Mouse (Mus musculus) activated CD4-positive, CD25-positive, alpha-beta regulatory T cell, adult 4 months (primary cell): ENCODE data around the gene Tmem177. TPM values are rescaled to one million over a fixed set of nuclear protein-coding genes. Genes with fewer than 3 reads are reported as not detected.

Experiments used
- ATAC-seq: one replicate; pipeline ENCODE4 v1.8.0; 2017
- polyA plus RNA-seq, 2 experiments: library from polyadenylated mRNA; unstranded; fragments of 100-300 nt; shearing (Covaris generic); gene quantifications; one replicate each; pipeline ENCODE4 v1.2.1; 2017

Tmem177 gene
- 1 to 10 TPM; 5.6 to 6.0 TPM for polyA plus RNA-seq

GRCm38 (mm10) chr1:119912953-119913814 is at the start of gene Tmem177:
Gene Tmem177, minus strand, starts transcription at chr1:119913208.
- ATAC-seq = peak; percentile 95

GRCm38 (mm10) chr1:119959920-119960319 is 46.9 kb upstream of the Tmem177 start:
- ATAC-seq = no peak

GRCm38 (mm10) chr1:119959464-119959863 is 46.5 kb upstream of the Tmem177 start:
- no peak for ATAC-seq

- no peak for ATAC-seq
Observed at GRCm38 (mm10) chr1:119957716-119958222, 44.8 kb upstream of the Tmem177 start.

- no peak for ATAC-seq
Observed at GRCm38 (mm10) chr1:119954680-119955079, 41.7 kb upstream of the Tmem177 start.

- ATAC-seq = no peak
Observed at GRCm38 (mm10) chr1:119953456-119953855, 40.4 kb upstream of the Tmem177 start.

- no peak for ATAC-seq
Observed at GRCm38 (mm10) chr1:119950086-119950485, 37.1 kb upstream of the Tmem177 start.

- ATAC-seq = no peak
Observed at GRCm38 (mm10) chr1:119936861-119937260, 23.9 kb upstream of the Tmem177 start.

- ATAC-seq = no peak
Observed at GRCm38 (mm10) chr1:119931421-119932150, 18.6 kb upstream of the Tmem177 start.

GRCm38 (mm10) chr1:119929715-119930114 is 16.7 kb upstream of the Tmem177 start:
- ATAC-seq = no peak

- ATAC-seq = peak; percentile 46
Observed at GRCm38 (mm10) chr1:119919299-119919698, 6.3 kb upstream of the Tmem177 start.

- ATAC-seq = no peak
Observed at GRCm38 (mm10) chr1:119916823-119917371, 3.9 kb upstream of the Tmem177 start.

GRCm38 (mm10) chr1:119907206-119907748 is 5.7 kb downstream of the Tmem177 start:
- no peak for ATAC-seq

GRCm38 (mm10) chr1:119903231-119903620 is 9.8 kb downstream of the Tmem177 start:
- ATAC-seq = no peak

GRCm38 (mm10) chr1:119902551-119903230 is 10.3 kb downstream of the Tmem177 start:
- no peak for ATAC-seq

GRCm38 (mm10) chr1:119899195-119900123 is 13.5 kb downstream of the Tmem177 start:
- ATAC-seq = no peak

- ATAC-seq = peak; percentile 94
Observed at GRCm38 (mm10) chr1:119894936-119895335, 18.1 kb downstream of the Tmem177 start.

- no peak for ATAC-seq
Observed at GRCm38 (mm10) chr1:119893600-119893999, 19.4 kb downstream of the Tmem177 start.

- no peak for ATAC-seq
Observed at GRCm38 (mm10) chr1:119892933-119893332, 20.1 kb downstream of the Tmem177 start.

- ATAC-seq = no peak
Observed at GRCm38 (mm10) chr1:119891865-119892264, 21.1 kb downstream of the Tmem177 start.

- no peak for ATAC-seq
Observed at GRCm38 (mm10) chr1:119891149-119891548, 21.9 kb downstream of the Tmem177 start.
